Mouse (Mus musculus): ENCODE results near the gene Med24.

DNA sequence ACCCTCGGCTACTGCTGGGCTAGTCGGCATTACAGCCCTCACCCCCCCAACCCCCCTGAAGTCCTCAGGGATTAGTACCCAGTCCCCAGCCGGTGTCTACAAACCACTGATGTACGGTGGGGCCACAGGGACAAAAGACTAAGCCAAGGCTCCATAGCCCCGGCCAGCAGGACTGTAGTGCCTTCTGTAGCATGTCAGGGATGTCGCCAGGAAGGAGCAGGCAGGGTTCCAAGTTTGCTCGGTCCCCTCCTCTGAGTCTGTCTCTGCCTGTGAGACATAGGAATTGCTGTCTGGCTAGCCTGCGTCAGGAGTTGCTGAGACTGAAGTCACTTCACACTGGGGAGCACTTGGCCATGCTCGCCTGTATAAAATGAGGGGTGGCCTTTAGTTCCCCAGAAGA lies 34.9 kb downstream of the Med24 start:
- TF ChIP-seq GATA1 (IDR thresholded peaks at IDR 0.05; ENCODE audit: low read length) (no peak), TAL1 (IDR thresholded peaks at IDR 0.05; ENCODE audit: low read length) (no peak)

Data from erythroblast, embryonic 14.5 days (primary cell).